Mouse (Mus musculus) midbrain, embryonic 14.5 days (tissue): ENCODE data around the gene Nostrin. TPM values are rescaled to one million over a fixed set of nuclear protein-coding genes. Genes with fewer than 3 reads are reported as not detected.

Experiments used
- ATAC-seq: fragments of 200-750 bp; cut with Nextera tagmentation; 2 replicates; pipeline ENCODE4 v1.8.0; 2017; ENCODE audit warnings: moderate number of reproducible peaks, moderate library complexity; ENCODE audit not compliant: low FRiP score, low TSS enrichment
- DNase-seq: peaks from one replicate; pipeline ENCODE4 v3.0.0-alpha.2; 2015
- H3K27ac ChIP-seq: fragments of 300-500 bp; sonication (generic); replicated peaks from 2 replicates; pipeline ENCODE4 v1.5.1; 2014; ENCODE audit warnings: mild to moderate bottlenecking, low read depth, low read length, moderate library complexity
- H3K27me3 ChIP-seq: fragments of 300-500 bp; sonication (generic); 2 replicates; pipeline ENCODE4 v1.6.1; 2014; ENCODE audit warnings: low read length, control low read depth, mixed read lengths; ENCODE audit not compliant: control insufficient read depth, insufficient read depth
- H3K36me3 ChIP-seq: fragments of 300-500 bp; sonication (generic); 2 replicates; pipeline ENCODE4 v1.6.1; 2014; ENCODE audit warnings: low read length, control low read depth; ENCODE audit not compliant: control insufficient read depth, insufficient read depth
- H3K4me1 ChIP-seq: fragments of 300-500 bp; sonication (generic); 2 replicates; pipeline ENCODE4 v1.6.1; 2014; ENCODE audit warnings: mild to moderate bottlenecking, antibody characterized with exemption, low read length, control low read depth; ENCODE audit not compliant: control insufficient read depth, insufficient read depth
- H3K4me2 ChIP-seq: fragments of 300-500 bp; sonication (generic); 2 replicates; pipeline ENCODE4 v1.6.1; 2014; ENCODE audit warnings: mild to moderate bottlenecking, low read length, moderate library complexity
- H3K4me3 ChIP-seq: fragments of 300-500 bp; sonication (generic); replicated peaks from 2 replicates; pipeline ENCODE4 v1.5.1; 2014; ENCODE audit warnings: low read depth, low read length
- H3K9ac ChIP-seq: fragments of 300-500 bp; sonication (generic); replicated peaks from 2 replicates; pipeline ENCODE4 v1.6.1; 2014; ENCODE audit warnings: mild to moderate bottlenecking, low read length, moderate library complexity
- H3K9me3 ChIP-seq: fragments of 300-500 bp; sonication (generic); 2 replicates; pipeline ENCODE4 v1.6.1; 2016; ENCODE audit warnings: low read length, control low read depth, mixed read lengths; ENCODE audit not compliant: control insufficient read depth
- WGBS: fragments of 180-500 bp; shearing (Covaris S2); extraction: QIAGEN DNeasy Blood & Tissue Kit; methylation state at CpG from one replicate; pipeline ENCODE4 v1.1.7; 2014; 5-methylcytosine and 5-hydroxymethylcytosine counted together
- polyA plus RNA-seq: library from polyadenylated mRNA; unstranded; fragments of >200 nt; fragmentation: Nextera tagmentation; extraction: Ambion mirVana; gene quantifications from 2 replicates; pipeline ENCODE4 v1.2.1, GENCODE M21; 2014

Gene Nostrin
- polyA plus RNA-seq, 1 experiment from 2014 or later, result 1.4 TPM

DNA sequence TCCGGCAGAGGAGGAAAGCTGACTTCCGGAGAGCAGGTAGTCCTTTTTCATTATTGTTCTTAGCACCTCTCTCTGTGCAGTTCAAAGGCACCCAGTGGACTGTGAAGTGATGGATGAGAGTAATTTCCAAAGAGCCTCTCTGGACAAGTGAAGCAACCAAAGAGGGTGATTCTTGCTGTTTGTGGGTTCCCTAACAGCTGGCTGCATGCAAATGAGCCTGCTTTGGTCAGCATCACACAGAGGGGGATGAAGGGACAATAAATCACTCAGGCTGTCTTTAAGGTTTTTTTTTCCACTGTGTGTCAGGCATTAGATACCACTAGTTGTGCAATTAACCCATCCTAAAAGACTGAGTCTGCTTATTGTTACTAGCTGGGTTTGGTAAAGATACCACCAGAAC is 15.9 kb upstream of the Nostrin start:
- Histone ChIP-seq H3K4me2 (no peak overlapping the region), H3K36me3 (no peaks in the 10 kb centered on the region), H3K27ac (no peak overlapping the region), H3K4me3 (no peak overlapping the region), H3K27me3 (no peaks in the 10 kb centered on the region), H3K9me3 (0 out of 2 replicates have a peak, but pooled peaks cover 7% of the 10 kb centered on the region), H3K4me1 (no peaks in the 10 kb centered on the region), H3K9ac (no peak overlapping the region)
- no peak for DNase-seq
- WGBS, result 61% methylated on average over 2 of the region's 2 CpGs
- no peak for ATAC-seq

DNA sequence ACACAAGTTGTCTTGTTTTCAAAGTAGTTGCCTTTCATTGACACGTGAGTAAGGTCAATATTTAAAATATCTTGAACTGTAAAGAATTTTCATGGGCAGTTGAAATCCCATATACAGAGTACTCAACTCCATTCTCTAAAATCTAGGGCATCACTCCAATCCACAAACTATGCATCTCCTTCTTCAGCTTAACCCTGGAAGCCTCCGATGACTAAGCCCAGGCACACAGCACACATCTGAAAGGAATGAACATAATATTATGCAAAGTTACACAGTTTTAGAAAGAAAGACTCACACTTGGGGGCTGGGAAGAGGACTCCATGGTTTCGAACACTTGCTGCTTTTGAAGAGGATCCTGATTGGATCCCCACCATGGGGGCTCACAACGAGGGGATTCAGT is 13.9 kb upstream of the Nostrin start:
- no peak for ATAC-seq
- 83% methylated on average over 4 of the region's 4 CpGs for WGBS
- H3K4me2 ChIP-seq, result no peak overlapping the region
- no peaks in the 10 kb centered on the region for H3K9me3 ChIP-seq
- no peak overlapping the region for H3K27ac ChIP-seq
- H3K4me1 ChIP-seq, result no peaks in the 10 kb centered on the region
- no peaks in the 10 kb centered on the region for H3K27me3 ChIP-seq
- no peak overlapping the region for H3K4me3 ChIP-seq
- no peak for DNase-seq
- H3K36me3 ChIP-seq, result no peaks in the 10 kb centered on the region
- no peak overlapping the region for H3K9ac ChIP-seq

DNA sequence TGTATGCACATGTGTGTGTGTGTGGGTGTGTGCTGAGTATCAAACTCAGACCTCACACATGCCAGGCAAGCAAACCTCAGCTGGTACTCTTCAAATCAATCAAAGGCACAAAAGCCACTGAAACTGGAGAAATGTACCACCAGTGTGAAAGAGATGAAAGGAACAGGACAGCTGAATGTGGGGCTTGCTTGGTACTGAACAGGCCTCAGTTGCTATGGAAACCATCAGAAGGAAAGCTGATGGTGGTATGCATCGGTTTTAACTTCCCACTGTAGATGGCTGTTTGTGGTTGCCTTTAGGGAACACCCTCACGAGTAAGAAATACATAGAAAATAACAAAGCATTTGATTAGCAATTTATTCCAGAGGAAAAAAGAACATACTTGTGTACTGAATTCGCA is 10.2 kb upstream of the Nostrin start:
- ATAC-seq (no peak), DNase-seq (peak; percentile 61)
- no peaks in the 10 kb centered on the region for H3K36me3 ChIP-seq

DNA sequence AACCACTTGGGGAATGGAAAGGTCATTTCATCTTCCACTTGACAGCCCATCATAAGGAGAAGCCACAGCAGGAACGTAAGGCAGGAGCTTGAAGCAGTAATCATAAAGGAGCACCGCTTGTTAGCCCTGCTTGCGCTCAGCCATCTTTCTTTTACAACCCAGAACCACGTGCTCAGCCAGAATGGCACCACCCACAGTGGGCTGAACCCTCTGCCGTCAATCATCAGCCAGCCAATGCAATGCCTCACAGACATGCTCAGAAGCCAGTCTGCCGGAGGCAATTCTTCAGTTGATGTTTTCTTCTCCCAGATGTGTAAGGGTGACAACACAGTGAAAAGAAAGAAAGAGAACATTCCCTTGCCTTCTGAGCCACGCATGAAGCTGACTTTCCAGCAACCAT is 7.3 kb upstream of the Nostrin start:
- Histone ChIP-seq H3K9me3 (no peaks in the 10 kb centered on the region), H3K4me2 (no peak overlapping the region), H3K27ac (no peak overlapping the region), H3K4me3 (no peak overlapping the region), H3K4me1 (peaks cover 9% of the 10 kb centered on the region), H3K36me3 (no peaks in the 10 kb centered on the region), H3K9ac (no peak overlapping the region), H3K27me3 (no peaks in the 10 kb centered on the region)
- DNase-seq (no peak), ATAC-seq (no peak)
- 80% methylated on average over 7 of the region's 7 CpGs for WGBS

More for the DNA sequence above, 10.2 kb upstream of the Nostrin start:
- Histone ChIP-seq H3K9ac (no peak overlapping the region), H3K27me3 (no peaks in the 10 kb centered on the region), H3K4me2 (no peak overlapping the region), H3K9me3 (no peaks in the 10 kb centered on the region), H3K4me3 (no peak overlapping the region), H3K4me1 (peaks cover 9% of the 10 kb centered on the region), H3K27ac (no peak overlapping the region)
- 35% methylated on average over 3 of the region's 3 CpGs for WGBS

DNA sequence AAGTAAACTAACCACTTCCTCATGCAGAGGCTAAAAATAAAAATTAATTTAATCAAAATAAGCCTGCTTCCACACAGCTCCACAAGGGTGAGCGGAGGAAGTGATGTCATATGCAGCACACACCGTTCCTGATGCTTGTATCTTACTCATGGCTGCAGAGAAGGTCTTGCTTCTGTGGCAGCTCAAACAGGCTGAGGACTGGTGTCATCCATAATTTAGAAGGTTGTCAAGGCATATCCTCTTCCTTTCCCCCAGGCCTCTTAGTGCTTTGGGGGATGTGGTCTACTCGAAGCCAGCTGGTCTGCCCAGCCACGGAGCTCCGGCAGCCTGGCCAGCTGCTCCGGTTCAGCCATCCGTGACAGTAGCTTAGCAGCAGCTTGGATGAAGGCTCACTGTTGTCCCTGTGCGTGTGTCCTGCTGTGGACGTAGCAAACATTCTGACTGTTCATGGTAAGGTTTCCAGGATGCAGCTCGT is 6.6 kb upstream of the Nostrin start:
- H3K9ac ChIP-seq, result no peak overlapping the region
- peak; percentile 51 for DNase-seq
- H3K4me1 ChIP-seq, result peaks cover 9% of the 10 kb centered on the region
- 0 out of 2 replicates have a peak overlapping the region, but pooled peaks have one; percentile 37 for H3K27ac ChIP-seq
- no peaks in the 10 kb centered on the region for H3K9me3 ChIP-seq
- ATAC-seq, result peak; percentile 73; the same call in 1 of the 2 replicates
- H3K4me3 ChIP-seq, result no peak overlapping the region
- 21% methylated on average over 10 of the region's 10 CpGs for WGBS
- H3K4me2 ChIP-seq, result peak overlapping the region; percentile 35
- H3K36me3 ChIP-seq, result no peaks in the 10 kb centered on the region
- no peaks in the 10 kb centered on the region for H3K27me3 ChIP-seq

DNA sequence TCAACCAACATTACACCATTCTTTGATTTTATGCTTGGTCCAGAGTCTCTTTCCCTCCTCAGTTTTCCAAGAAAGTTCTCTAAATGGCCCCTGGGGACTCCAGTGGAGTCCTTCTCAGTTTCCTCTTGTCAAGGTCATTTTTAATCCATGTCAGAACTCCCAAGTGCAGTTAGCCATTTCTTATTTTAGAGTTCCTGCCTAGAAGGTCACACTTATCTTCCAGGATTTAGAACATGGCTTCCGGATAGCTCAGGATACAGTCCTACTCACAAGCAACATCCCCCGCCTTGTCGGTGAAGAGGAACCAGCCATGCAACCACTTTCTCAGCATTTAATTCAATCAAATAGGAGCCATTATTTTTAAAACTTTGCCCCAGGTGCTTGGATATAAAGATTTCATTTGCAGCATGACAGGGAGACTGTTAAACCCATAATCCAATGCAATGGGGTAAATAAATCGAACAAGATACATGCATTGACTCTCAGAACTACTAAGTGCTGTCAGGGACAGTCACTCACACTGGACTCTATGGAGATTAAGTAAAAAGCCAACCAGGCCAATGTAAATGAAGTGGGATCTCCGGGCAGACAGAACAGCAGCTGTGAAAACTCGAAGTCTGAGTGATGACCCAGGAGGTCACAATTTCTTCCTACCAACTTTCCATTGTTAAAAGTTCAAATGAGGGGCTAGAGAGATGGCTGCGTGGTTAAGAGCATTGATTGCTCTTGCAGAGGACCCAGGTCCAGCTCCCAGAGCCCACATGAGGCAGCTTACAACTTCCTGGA is 6.0 kb upstream of the Nostrin start:
- no peak for ATAC-seq
- Histone ChIP-seq H3K36me3 (no peaks in the 10 kb centered on the region), H3K4me1 (peaks cover 9% of the 10 kb centered on the region), H3K4me2 (peak overlapping the region; percentile 35; the same call in 1 of the 2 replicates), H3K9me3 (no peaks in the 10 kb centered on the region), H3K27me3 (no peaks in the 10 kb centered on the region), H3K4me3 (no peak overlapping the region), H3K9ac (no peak overlapping the region), H3K27ac (0 out of 2 replicates have a peak overlapping the region, but pooled peaks have one; percentile 37)
- 53% methylated on average over 7 of the region's 7 CpGs for WGBS
- no peak for DNase-seq

DNA sequence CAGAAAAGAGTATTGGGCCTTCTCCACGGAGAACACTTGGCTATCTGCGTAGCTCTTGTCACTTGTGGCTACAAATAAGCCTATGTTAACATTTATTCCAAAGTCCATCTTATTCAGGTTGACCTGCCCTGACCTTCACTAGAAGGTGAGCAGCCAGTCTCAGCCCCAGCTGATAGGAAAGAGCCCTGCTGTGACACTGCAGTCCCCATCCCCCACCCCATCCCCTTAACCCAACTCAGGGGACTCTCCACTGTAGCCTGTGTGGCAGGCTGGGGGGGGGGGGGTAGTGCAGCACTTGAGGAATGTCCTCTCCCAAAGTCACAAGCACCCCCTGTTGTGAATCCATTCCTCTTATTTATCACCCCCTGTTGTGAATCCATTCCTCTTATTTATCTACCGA is 3.6 kb upstream of the Nostrin start:
- Histone ChIP-seq H3K36me3 (no peaks in the 10 kb centered on the region), H3K4me2 (no peak overlapping the region), H3K4me3 (no peak overlapping the region), H3K27ac (no peak overlapping the region), H3K9ac (no peak overlapping the region), H3K27me3 (no peaks in the 10 kb centered on the region), H3K9me3 (no peaks in the 10 kb centered on the region), H3K4me1 (peaks cover 9% of the 10 kb centered on the region)
- ATAC-seq, result no peak
- DNase-seq, result no peak
- 66% methylated on average over 3 of the region's 3 CpGs for WGBS

DNA sequence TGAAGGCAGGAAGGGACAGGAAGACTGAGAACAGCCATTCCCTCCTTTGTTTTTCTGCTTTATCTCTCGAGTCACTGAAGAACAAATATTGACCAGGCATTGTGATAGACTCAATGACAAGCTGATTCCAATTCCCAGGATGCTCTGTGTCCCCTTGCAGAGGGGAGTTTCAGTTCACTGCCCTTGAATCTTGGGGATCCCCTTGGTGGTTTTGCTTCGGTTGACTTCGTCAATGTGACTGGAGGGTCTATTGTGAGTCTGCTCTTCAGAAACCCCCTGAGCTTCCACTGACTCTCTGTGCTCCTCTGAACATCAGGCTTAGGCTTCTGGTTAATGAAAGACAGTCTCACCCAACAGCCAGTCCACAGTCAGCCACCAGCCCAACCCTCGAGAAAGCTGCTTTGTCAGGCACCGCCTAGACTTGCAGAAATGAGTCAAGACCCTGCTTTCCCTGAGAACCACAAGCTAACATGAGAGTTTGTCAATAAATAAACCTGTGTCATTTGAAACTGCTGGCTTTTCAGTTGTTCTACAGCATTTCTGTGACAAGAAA is 3.0 kb upstream of the Nostrin start:
- Histone ChIP-seq H3K9me3 (no peaks in the 10 kb centered on the region), H3K4me2 (no peak overlapping the region), H3K9ac (no peak overlapping the region), H3K27me3 (no peaks in the 10 kb centered on the region), H3K4me1 (peaks cover 9% of the 10 kb centered on the region), H3K27ac (no peak overlapping the region), H3K36me3 (no peaks in the 10 kb centered on the region), H3K4me3 (no peak overlapping the region)
- ATAC-seq (no peak), DNase-seq (no peak)
- 27% methylated on average over 5 of the region's 5 CpGs for WGBS

DNA sequence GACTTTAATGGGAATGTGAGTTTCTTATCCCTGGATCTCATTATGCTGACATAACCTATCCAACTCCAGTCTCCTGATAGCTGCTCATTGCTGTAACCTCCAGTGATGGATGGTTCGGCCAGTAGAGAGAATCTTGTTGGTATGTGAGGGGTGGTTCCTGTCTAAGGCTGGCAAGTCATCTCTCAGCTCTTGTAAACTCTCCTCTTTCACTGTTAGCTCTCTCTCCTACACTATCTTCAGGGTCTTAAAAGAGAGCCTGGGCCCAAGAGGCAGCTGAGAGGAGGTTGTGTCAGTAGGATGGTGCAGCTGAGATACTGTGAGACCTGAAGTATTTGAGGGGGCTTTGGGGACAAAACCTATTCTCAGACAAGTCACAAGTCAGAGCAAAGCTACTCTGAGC is 1.4 kb upstream of the Nostrin start:
- Histone ChIP-seq H3K9ac (no peak overlapping the region), H3K9me3 (no peaks in the 10 kb centered on the region), H3K4me1 (peaks cover 3% of the 10 kb centered on the region), H3K4me2 (no peak overlapping the region), H3K4me3 (no peak overlapping the region), H3K27ac (no peak overlapping the region), H3K27me3 (no peaks in the 10 kb centered on the region), H3K36me3 (no peaks in the 10 kb centered on the region)
- ATAC-seq (no peak), DNase-seq (no peak)
- 100% methylated on average over 1 of the region's 1 CpGs for WGBS
